Mouse (Mus musculus) hindbrain, embryonic 15.5 days (tissue): ENCODE results near the gene Nup160. TPM values are rescaled to one million over a fixed set of nuclear protein-coding genes. Genes with fewer than 3 reads are reported as not detected.
A peak's percentile ranks its signal among the peaks of the same experiment; 100 is the strongest.

Experiments used
- ATAC-seq: fragments of 200-750 bp; cut with Nextera tagmentation; 2 replicates; pipeline ENCODE4 v1.8.0; 2017; ENCODE audit warnings: low read depth, moderate number of reproducible peaks, moderate TSS enrichment; ENCODE audit not compliant: low FRiP score
- H3K27ac ChIP-seq: fragments of 300-500 bp; sonication (generic); replicated peaks from 2 replicates; pipeline ENCODE4 v1.5.1; 2015; ENCODE audit warnings: mild to moderate bottlenecking, inconsistent platforms
- H3K27me3 ChIP-seq: fragments of 300-500 bp; sonication (generic); 2 replicates; pipeline ENCODE4 v1.6.1; 2015; ENCODE audit warnings: control low read depth, inconsistent platforms
- H3K36me3 ChIP-seq: fragments of 300-500 bp; sonication (generic); 2 replicates; pipeline ENCODE4 v1.6.1; 2015; ENCODE audit warnings: control low read depth, inconsistent platforms
- H3K4me1 ChIP-seq: fragments of 300-500 bp; sonication (generic); replicated peaks from 2 replicates; pipeline ENCODE4 v1.6.1; 2015; ENCODE audit warnings: control low read depth, inconsistent platforms
- H3K4me2 ChIP-seq: fragments of 300-500 bp; sonication (generic); 2 replicates; pipeline ENCODE4 v1.6.1; 2015; ENCODE audit warnings: moderate library complexity, mild to moderate bottlenecking, inconsistent platforms
- H3K4me3 ChIP-seq: fragments of 300-500 bp; sonication (generic); 2 replicates; pipeline ENCODE4 v1.5.1; 2015; ENCODE audit warnings: mild to moderate bottlenecking, inconsistent platforms
- H3K9ac ChIP-seq: fragments of 300-500 bp; sonication (generic); 2 replicates; pipeline ENCODE4 v1.6.1; 2015; ENCODE audit warnings: inconsistent platforms
- H3K9me3 ChIP-seq: fragments of 300-500 bp; sonication (generic); 2 replicates; pipeline ENCODE4 v1.6.1; 2016; ENCODE audit warnings: control low read depth, inconsistent platforms
- WGBS: fragments of 180-500 bp; shearing (Covaris S2); methylation state at CpG from one replicate; pipeline ENCODE4 v1.1.7; 2015; 5-methylcytosine and 5-hydroxymethylcytosine counted together
- polyA plus RNA-seq: library from polyadenylated mRNA; unstranded; fragments of >200 nt; fragmentation: Nextera tagmentation; extraction: Ambion mirVana; gene quantifications from 2 replicates; pipeline ENCODE4 v1.2.1, GENCODE M21; 2015

The Nup160 gene
- polyA plus RNA-seq, 1 experiment from 2014 or later = 23.4 TPM

- no peak overlapping the region for H3K9ac ChIP-seq
- 47% methylated on average over 21 of the region's 21 CpGs for whole genome bisulfite sequencing
- H3K27me3 ChIP-seq = no peaks in the 10 kb centered on the region
- no peak overlapping the region for H3K27ac ChIP-seq
- no peaks in the 10 kb centered on the region for H3K9me3 ChIP-seq
- no peak overlapping the region; the same call in 1 of the 2 replicates for H3K4me3 ChIP-seq
- ATAC-seq = no peak
- 0 out of 2 replicates have a peak, but pooled peaks cover 6% of the 10 kb centered on the region for H3K4me1 ChIP-seq
- peak overlapping the region; percentile 28 for H3K4me2 ChIP-seq
- no peaks in the 10 kb centered on the region for H3K36me3 ChIP-seq
Measured at GRCm38 (mm10) chr2:90667388-90668265, 9.4 kb upstream of the Nup160 start.

GRCm38 (mm10) chr2:90670343-90670742, 6.7 kb upstream of the Nup160 start:
- WGBS = 65% methylated on average over 6 of the region's 6 CpGs

GRCm38 (mm10) chr2:90673339-90673738, 3.7 kb upstream of the Nup160 start:
- H3K4me3 ChIP-seq = no peak overlapping the region
- no peaks in the 10 kb centered on the region for H3K9me3 ChIP-seq
- no peaks in the 10 kb centered on the region for H3K27me3 ChIP-seq
- H3K27ac ChIP-seq = no peak overlapping the region
- 0 out of 2 replicates have a peak, but pooled peaks cover 4% of the 10 kb centered on the region for H3K4me1 ChIP-seq
- no peak for ATAC-seq
- H3K4me2 ChIP-seq = no peak overlapping the region
- 96% methylated on average over 1 of the region's 1 CpGs for WGBS
- no peak overlapping the region for H3K9ac ChIP-seq
- no peaks in the 10 kb centered on the region for H3K36me3 ChIP-seq

More at GRCm38 (mm10) chr2:90670343-90670742, 6.7 kb upstream of the Nup160 start:
- H3K27me3 ChIP-seq = no peaks in the 10 kb centered on the region
- H3K36me3 ChIP-seq = no peaks in the 10 kb centered on the region
- no peak overlapping the region for H3K4me2 ChIP-seq
- H3K27ac ChIP-seq = no peak overlapping the region
- H3K9ac ChIP-seq = no peak overlapping the region
- H3K4me1 ChIP-seq = 0 out of 2 replicates have a peak, but pooled peaks cover 6% of the 10 kb centered on the region
- no peaks in the 10 kb centered on the region for H3K9me3 ChIP-seq
- ATAC-seq = no peak
- no peak overlapping the region for H3K4me3 ChIP-seq

GRCm38 (mm10) chr2:90674555-90674954, 2.5 kb upstream of the Nup160 start:
- Histone ChIP-seq H3K4me3 (no peak overlapping the region), H3K9me3 (no peaks in the 10 kb centered on the region), H3K36me3 (no peaks in the 10 kb centered on the region), H3K27ac (no peak overlapping the region), H3K4me2 (no peak overlapping the region), H3K27me3 (no peaks in the 10 kb centered on the region), H3K9ac (no peak overlapping the region), H3K4me1 (peaks cover 7% of the 10 kb centered on the region; the same call in 1 of the 2 replicates)
- WGBS = 99% methylated on average over 2 of the region's 2 CpGs
- no peak for ATAC-seq

- no peak overlapping the region for H3K4me2 ChIP-seq
- no peak overlapping the region for H3K27ac ChIP-seq
- H3K9ac ChIP-seq = no peak overlapping the region
- no peaks in the 10 kb centered on the region for H3K9me3 ChIP-seq
- peaks cover 15% of the 10 kb centered on the region for H3K4me1 ChIP-seq
- no peak overlapping the region for H3K4me3 ChIP-seq
- WGBS = 86% methylated on average over 2 of the region's 2 CpGs
- ATAC-seq = no peak
- H3K27me3 ChIP-seq = no peaks in the 10 kb centered on the region
- H3K36me3 ChIP-seq = no peaks in the 10 kb centered on the region
Measured at GRCm38 (mm10) chr2:90675488-90675887, 1.5 kb upstream of the Nup160 start.

GRCm38 (mm10) chr2:90678256-90679060, 1.4 kb downstream of the Nup160 start:
- Histone ChIP-seq H3K4me1 (peaks cover 19% of the 10 kb centered on the region), H3K4me2 (peak overlapping the region; percentile 72), H3K9ac (peak overlapping the region; percentile 68), H3K4me3 (peak overlapping the region; percentile 69), H3K36me3 (peaks cover 7% of the 10 kb centered on the region; the same call in 1 of the 2 replicates), H3K9me3 (no peaks in the 10 kb centered on the region), H3K27ac (peak overlapping the region; percentile 96), H3K27me3 (no peaks in the 10 kb centered on the region)
- 31% methylated on average over 26 of the region's 26 CpGs for WGBS
- ATAC-seq = peak; percentile 42; the same call in 1 of the 2 replicates

GRCm38 (mm10) chr2:90679061-90679810, 2.2 kb downstream of the Nup160 start:
- no peaks in the 10 kb centered on the region for H3K27me3 ChIP-seq
- ATAC-seq = peak; percentile 98
- H3K9me3 ChIP-seq = no peaks in the 10 kb centered on the region
- peaks cover 19% of the 10 kb centered on the region for H3K4me1 ChIP-seq
- H3K9ac ChIP-seq = peak overlapping the region; percentile 68
- peaks cover 11% of the 10 kb centered on the region for H3K36me3 ChIP-seq
- peak overlapping the region; percentile 69 for H3K4me3 ChIP-seq
- under 1% methylated on average over 63 of the region's 63 CpGs for WGBS
- peak overlapping the region; percentile 96 for H3K27ac ChIP-seq
- peak overlapping the region; percentile 72 for H3K4me2 ChIP-seq

- peaks cover 81% of the 10 kb centered on the region for H3K36me3 ChIP-seq
- WGBS = 91% methylated on average over 4 of the region's 4 CpGs
- no peak for ATAC-seq
Measured at GRCm38 (mm10) chr2:90700943-90701342, 23.9 kb downstream of the Nup160 start.

GRCm38 (mm10) chr2:90708548-90708947, 31.5 kb downstream of the Nup160 start:
- no peaks in the 10 kb centered on the region for H3K9me3 ChIP-seq
- 22% methylated on average over 1 of the region's 1 CpGs for WGBS
- peaks cover 86% of the 10 kb centered on the region for H3K36me3 ChIP-seq
- H3K9ac ChIP-seq = no peak overlapping the region
- no peak overlapping the region for H3K4me3 ChIP-seq
- H3K4me2 ChIP-seq = no peak overlapping the region
- ATAC-seq = no peak
- no peaks in the 10 kb centered on the region for H3K27me3 ChIP-seq
- H3K4me1 ChIP-seq = no peaks in the 10 kb centered on the region
- H3K27ac ChIP-seq = no peak overlapping the region

More at GRCm38 (mm10) chr2:90700943-90701342, 23.9 kb downstream of the Nup160 start:
- Histone ChIP-seq H3K4me2 (no peak overlapping the region), H3K9ac (no peak overlapping the region), H3K4me3 (no peak overlapping the region), H3K9me3 (no peaks in the 10 kb centered on the region), H3K27me3 (no peaks in the 10 kb centered on the region), H3K27ac (no peak overlapping the region), H3K4me1 (no peaks in the 10 kb centered on the region)

GRCm38 (mm10) chr2:90715555-90716092, 38.6 kb downstream of the Nup160 start:
- Histone ChIP-seq H3K27me3 (no peaks in the 10 kb centered on the region), H3K9ac (no peak overlapping the region)
- 94% methylated on average over 7 of the region's 7 CpGs for WGBS

GRCm38 (mm10) chr2:90717366-90717765, 40.4 kb downstream of the Nup160 start:
- Histone ChIP-seq H3K27me3 (no peaks in the 10 kb centered on the region), H3K4me1 (no peaks in the 10 kb centered on the region), H3K27ac (no peak overlapping the region), H3K4me3 (no peak overlapping the region), H3K36me3 (peaks cover 72% of the 10 kb centered on the region), H3K9me3 (no peaks in the 10 kb centered on the region), H3K4me2 (no peak overlapping the region), H3K9ac (no peak overlapping the region)
- ATAC-seq = no peak
- 97% methylated on average over 4 of the region's 4 CpGs for WGBS

More at GRCm38 (mm10) chr2:90715555-90716092, 38.6 kb downstream of the Nup160 start:
- no peak for ATAC-seq
- Histone ChIP-seq H3K4me1 (no peaks in the 10 kb centered on the region), H3K4me2 (no peak overlapping the region), H3K27ac (no peak overlapping the region), H3K36me3 (peaks cover 77% of the 10 kb centered on the region), H3K4me3 (no peak overlapping the region), H3K9me3 (no peaks in the 10 kb centered on the region)
